Mouse (Mus musculus): ENCODE measurements around the gene Spata2. TPM values are rescaled to one million over a fixed set of nuclear protein-coding genes. Genes with fewer than 3 reads are reported as not detected.

The Spata2 gene
- polyA plus RNA-seq, 1 experiment from 2014 or later: 11.2 TPM

GRCm38 (mm10) chr2:167487994-167488393, 4.7 kb downstream of the Spata2 start:
- Histone ChIP-seq H3K9ac (no peak overlapping the region), H3K4me2 (no peak overlapping the region), H3K4me3 (replicated peaks) (no peak overlapping the region), H3K27ac (no peak overlapping the region), H3K27me3 (replicated peaks) (no peaks in the 10 kb centered on the region), H3K4me1 (peaks cover 15% of the 10 kb centered on the region), H3K36me3 (peaks cover 13% of the 10 kb centered on the region; the same call in 1 of the 2 replicates), H3K9me3 (no peaks in the 10 kb centered on the region)
- no peak for ATAC-seq (ENCODE audit: insufficient read depth, low FRiP score, low read depth)
- 86% methylated on average over 6 of the region's 6 CpGs for WGBS

GRCm38 (mm10) chr2:167487551-167487950, 5.1 kb downstream of the Spata2 start:
- Histone ChIP-seq H3K27me3 (replicated peaks) (no peaks in the 10 kb centered on the region), H3K9ac (no peak overlapping the region), H3K4me3 (replicated peaks) (no peak overlapping the region), H3K27ac (no peak overlapping the region), H3K4me1 (peaks cover 15% of the 10 kb centered on the region), H3K9me3 (no peaks in the 10 kb centered on the region), H3K4me2 (no peak overlapping the region), H3K36me3 (peaks cover 16% of the 10 kb centered on the region; the same call in 1 of the 2 replicates)
- no peak for ATAC-seq (ENCODE audit: insufficient read depth, low FRiP score, low read depth)
- 89% methylated on average over 6 of the region's 6 CpGs for WGBS

DNA sequence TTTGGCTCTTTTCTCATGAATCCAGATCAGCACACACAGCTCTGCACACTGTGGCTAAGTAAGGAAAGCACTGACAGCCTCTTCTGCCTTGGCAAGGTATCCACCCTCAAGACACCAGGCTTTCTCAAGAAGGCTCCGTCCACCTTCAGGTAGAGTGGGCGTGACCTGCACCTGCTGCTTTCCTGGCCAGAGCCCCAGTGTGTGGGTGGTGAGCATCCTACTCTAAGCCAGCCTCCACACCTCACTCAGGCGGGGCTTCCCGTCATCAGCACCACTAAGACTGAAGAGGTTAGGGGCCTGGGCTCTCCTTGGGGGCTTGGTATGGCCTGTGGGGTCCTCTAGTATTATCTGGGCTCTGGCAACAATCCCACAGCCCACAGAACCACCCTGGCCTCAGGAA, 6.1 kb downstream of the Spata2 start:
- Histone ChIP-seq H3K4me1 (peaks cover 10% of the 10 kb centered on the region), H3K27ac (no peak overlapping the region), H3K9ac (no peak overlapping the region), H3K4me3 (replicated peaks) (no peak overlapping the region), H3K27me3 (replicated peaks) (no peaks in the 10 kb centered on the region), H3K4me2 (no peak overlapping the region), H3K36me3 (peaks cover 16% of the 10 kb centered on the region; the same call in 1 of the 2 replicates), H3K9me3 (no peaks in the 10 kb centered on the region)
- 81% methylated on average over 4 of the region's 4 CpGs for WGBS
- no peak for ATAC-seq (ENCODE audit: insufficient read depth, low FRiP score, low read depth)

DNA sequence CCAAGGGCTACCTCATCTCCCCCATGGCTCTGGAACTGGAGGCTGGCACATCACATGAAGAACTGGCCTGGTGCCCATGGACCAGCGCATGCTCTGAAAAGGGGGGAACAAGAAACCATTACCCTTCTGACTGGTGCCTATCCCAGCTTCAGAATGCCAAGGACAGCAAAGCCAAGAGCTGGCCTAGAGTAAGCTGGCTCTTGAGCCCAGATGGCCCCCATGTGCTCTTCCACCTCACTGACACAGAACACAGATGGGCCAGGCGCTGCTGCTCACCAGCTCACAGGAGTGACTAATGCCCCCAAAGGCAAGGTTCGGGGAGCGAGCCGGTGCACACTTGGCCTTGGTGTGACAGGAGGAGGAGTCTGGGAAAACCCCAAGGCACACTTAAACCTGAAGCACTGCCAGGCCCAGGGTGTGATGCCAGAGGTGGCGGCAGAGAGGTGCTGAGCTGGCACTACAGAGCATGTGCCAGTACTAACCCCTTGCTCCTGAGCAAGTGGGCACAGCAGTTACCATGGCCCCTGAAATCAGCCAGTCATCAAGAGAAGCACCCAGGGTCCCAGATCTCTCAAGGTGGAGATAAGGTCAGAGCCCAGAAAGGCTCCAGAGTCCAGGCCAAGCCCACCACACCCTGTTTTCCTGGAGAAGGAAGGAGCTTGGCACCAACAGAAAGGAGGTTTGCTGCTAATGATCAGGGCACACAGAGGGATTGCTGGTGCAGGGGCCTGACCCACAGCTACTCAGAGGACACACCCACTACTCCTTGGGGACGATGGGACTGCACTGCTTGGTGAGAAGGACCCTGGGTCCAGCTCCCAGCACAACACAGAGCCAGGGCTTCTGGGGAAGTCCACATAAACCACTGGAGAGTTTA, 6.9 kb downstream of the Spata2 start:
- Histone ChIP-seq H3K9me3 (no peaks in the 10 kb centered on the region), H3K4me1 (peaks cover 7% of the 10 kb centered on the region; the same call in 1 of the 2 replicates), H3K9ac (no peak overlapping the region), H3K27me3 (replicated peaks) (no peaks in the 10 kb centered on the region), H3K4me2 (no peak overlapping the region), H3K36me3 (peaks cover 16% of the 10 kb centered on the region; the same call in 1 of the 2 replicates), H3K27ac (no peak overlapping the region), H3K4me3 (replicated peaks) (no peak overlapping the region)
- ATAC-seq (ENCODE audit: insufficient read depth, low FRiP score, low read depth): no peak
- 77% methylated on average over 7 of the region's 7 CpGs for whole genome bisulfite sequencing

DNA sequence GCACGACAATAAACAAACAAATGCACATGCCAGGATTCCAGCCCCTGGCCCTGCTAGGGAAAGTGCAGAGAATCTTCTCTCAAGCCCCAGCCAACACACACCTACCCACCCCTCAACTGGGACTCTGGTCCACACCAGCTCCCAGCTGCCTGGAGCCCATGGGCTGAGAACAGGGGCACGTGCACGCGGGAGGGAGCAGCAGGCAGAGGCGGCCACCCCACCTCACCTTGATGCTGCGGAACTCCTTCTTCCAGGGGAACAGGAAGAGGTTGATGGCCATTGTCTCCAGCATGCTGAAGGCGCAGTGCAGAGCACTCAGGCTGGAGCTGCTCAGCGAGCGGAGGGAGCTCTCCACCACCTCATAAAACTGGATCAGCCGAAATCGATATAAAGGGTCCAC, 7.8 kb downstream of the Spata2 start:
- Histone ChIP-seq H3K9ac (no peak overlapping the region), H3K27ac (no peak overlapping the region), H3K27me3 (replicated peaks) (no peaks in the 10 kb centered on the region), H3K4me1 (peaks cover 7% of the 10 kb centered on the region; the same call in 1 of the 2 replicates), H3K9me3 (no peaks in the 10 kb centered on the region), H3K4me2 (no peak overlapping the region), H3K4me3 (replicated peaks) (no peak overlapping the region), H3K36me3 (peaks cover 16% of the 10 kb centered on the region; the same call in 1 of the 2 replicates)
- WGBS: 91% methylated on average over 11 of the region's 11 CpGs
- no peak for ATAC-seq (ENCODE audit: insufficient read depth, low FRiP score, low read depth)

- Histone ChIP-seq H3K27ac (no peak overlapping the region), H3K4me1 (peaks cover 7% of the 10 kb centered on the region; the same call in 1 of the 2 replicates), H3K27me3 (replicated peaks) (no peaks in the 10 kb centered on the region), H3K4me3 (replicated peaks) (no peak overlapping the region), H3K9me3 (no peaks in the 10 kb centered on the region), H3K9ac (no peak overlapping the region), H3K4me2 (no peak overlapping the region), H3K36me3 (peaks cover 16% of the 10 kb centered on the region; the same call in 1 of the 2 replicates)
- no peak for ATAC-seq (ENCODE audit: insufficient read depth, low FRiP score, low read depth)
- WGBS: 93% methylated on average over 24 of the region's 24 CpGs
Observed at GRCm38 (mm10) chr2:167483827-167484410, 8.8 kb downstream of the Spata2 start.

DNA sequence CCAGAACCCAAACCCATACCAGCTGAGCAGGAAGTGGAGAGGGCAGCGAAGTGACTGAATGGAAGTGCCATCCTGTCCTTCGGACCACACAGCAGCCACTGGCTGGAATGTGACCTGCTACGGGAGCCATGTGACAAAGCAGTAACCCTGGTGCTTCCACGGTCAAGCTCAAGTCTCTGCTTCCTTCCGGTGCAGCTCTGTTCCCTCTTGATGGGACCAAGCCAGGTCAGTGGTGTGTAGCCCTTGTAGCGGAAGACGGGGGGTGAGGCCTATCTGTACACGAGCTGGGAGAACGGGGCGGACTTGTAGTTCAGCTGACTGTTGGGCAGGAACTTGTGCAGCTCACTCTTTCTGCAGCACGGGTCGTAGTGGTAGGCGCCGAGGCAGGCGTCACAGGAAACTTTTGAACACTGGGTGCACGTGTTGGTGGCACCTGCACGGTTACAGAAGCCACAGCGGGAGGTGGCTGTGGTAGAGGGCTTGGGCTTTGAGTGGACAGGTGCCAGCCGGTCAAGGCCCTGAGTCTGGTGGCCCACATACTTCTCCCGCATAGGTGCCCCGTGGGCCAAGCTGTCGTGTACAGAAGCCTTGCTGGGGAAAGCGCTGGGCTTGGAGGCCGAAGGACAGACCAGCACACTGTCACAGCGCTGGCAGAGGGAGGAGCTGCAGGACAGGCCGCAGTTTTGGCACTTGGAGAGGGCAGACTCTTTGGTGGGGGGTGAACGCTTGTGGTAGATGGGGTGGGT, 9.4 kb downstream of the Spata2 start:
- H3K27me3 ChIP-seq (replicated peaks): no peaks in the 10 kb centered on the region
- H3K4me2 ChIP-seq: no peak overlapping the region
- H3K27ac ChIP-seq: no peak overlapping the region
- H3K4me3 ChIP-seq (replicated peaks): no peak overlapping the region
- peaks cover 16% of the 10 kb centered on the region; the same call in 1 of the 2 replicates for H3K36me3 ChIP-seq
- no peaks in the 10 kb centered on the region for H3K9me3 ChIP-seq
- H3K9ac ChIP-seq: no peak overlapping the region
- H3K4me1 ChIP-seq: peaks cover 7% of the 10 kb centered on the region; the same call in 1 of the 2 replicates
- no peak for ATAC-seq (ENCODE audit: insufficient read depth, low FRiP score, low read depth)
- WGBS: 92% methylated on average over 27 of the region's 27 CpGs

- Histone ChIP-seq H3K9me3 (no peaks in the 10 kb centered on the region), H3K4me3 (replicated peaks) (no peak overlapping the region), H3K4me1 (peaks cover 7% of the 10 kb centered on the region; the same call in 1 of the 2 replicates), H3K36me3 (peaks cover 16% of the 10 kb centered on the region; the same call in 1 of the 2 replicates), H3K27me3 (replicated peaks) (no peaks in the 10 kb centered on the region), H3K9ac (no peak overlapping the region), H3K4me2 (no peak overlapping the region), H3K27ac (no peak overlapping the region)
- WGBS: 88% methylated on average over 4 of the region's 4 CpGs
- no peak for ATAC-seq (ENCODE audit: insufficient read depth, low FRiP score, low read depth)
Observed at GRCm38 (mm10) chr2:167482681-167483080, 10.0 kb downstream of the Spata2 start.

DNA sequence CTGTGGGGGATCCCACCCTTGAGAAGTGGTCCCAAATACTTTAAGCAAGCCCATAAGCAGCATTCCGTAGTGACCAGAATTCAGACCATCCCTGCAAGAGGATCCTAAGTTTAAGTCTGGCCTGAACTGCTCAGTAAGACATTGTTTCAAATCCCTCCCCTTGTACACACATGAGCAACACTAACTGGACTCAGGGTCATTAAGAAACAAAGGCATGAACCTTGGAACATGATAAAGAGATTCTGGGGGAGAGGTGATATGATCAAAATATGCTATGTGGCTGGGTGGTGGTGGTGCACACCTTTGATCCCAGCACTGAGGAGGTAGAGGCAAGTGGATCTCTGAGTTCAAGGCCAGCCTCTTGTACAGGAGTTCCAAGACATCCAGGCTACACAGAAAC, 13.2 kb downstream of the Spata2 start:
- Histone ChIP-seq H3K9me3 (no peaks in the 10 kb centered on the region), H3K27ac (no peak overlapping the region), H3K4me3 (replicated peaks) (no peak overlapping the region), H3K4me1 (peaks cover 16% of the 10 kb centered on the region), H3K36me3 (peaks cover 20% of the 10 kb centered on the region), H3K27me3 (replicated peaks) (no peaks in the 10 kb centered on the region), H3K9ac (no peak overlapping the region), H3K4me2 (no peak overlapping the region)
- ATAC-seq (ENCODE audit: insufficient read depth, low FRiP score, low read depth): no peak
- 88% methylated on average over 1 of the region's 1 CpGs for WGBS

- no peaks in the 10 kb centered on the region for H3K9me3 ChIP-seq
- H3K4me3 ChIP-seq (replicated peaks): no peak overlapping the region
- H3K27ac ChIP-seq: no peak overlapping the region
- 45% methylated on average over 2 of the region's 2 CpGs for WGBS
- H3K9ac ChIP-seq: no peak overlapping the region
- H3K36me3 ChIP-seq: peaks cover 21% of the 10 kb centered on the region
- peaks cover 16% of the 10 kb centered on the region for H3K4me1 ChIP-seq
- ATAC-seq (ENCODE audit: insufficient read depth, low FRiP score, low read depth): no peak
- no peak overlapping the region for H3K4me2 ChIP-seq
- no peaks in the 10 kb centered on the region for H3K27me3 ChIP-seq (replicated peaks)
Observed at GRCm38 (mm10) chr2:167478128-167478527, 14.6 kb downstream of the Spata2 start.

DNA sequence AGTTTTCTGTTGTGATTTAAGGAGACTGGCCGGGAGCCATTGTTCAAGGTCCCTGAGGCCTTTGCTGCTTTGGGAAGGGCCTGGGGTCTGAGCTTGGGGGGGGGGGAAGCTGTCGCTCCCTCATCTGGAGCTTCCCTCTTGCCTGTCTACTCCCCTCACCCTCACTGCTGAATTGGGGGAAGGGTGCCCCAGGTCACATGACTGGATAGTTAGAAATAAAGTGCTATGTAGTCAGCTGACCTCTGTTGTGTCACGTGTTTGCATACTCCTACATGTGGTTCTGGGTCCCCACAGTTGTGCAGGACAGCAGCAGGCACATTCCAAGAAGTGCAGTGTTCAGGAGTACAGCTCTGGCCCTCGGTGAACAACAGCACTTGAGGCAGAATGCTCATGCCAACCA, 15.9 kb downstream of the Spata2 start:
- H3K27me3 ChIP-seq (replicated peaks): no peaks in the 10 kb centered on the region
- ATAC-seq (ENCODE audit: insufficient read depth, low FRiP score, low read depth): no peak
- no peak overlapping the region for H3K4me3 ChIP-seq (replicated peaks)
- H3K9ac ChIP-seq: no peak overlapping the region
- no peak overlapping the region for H3K4me2 ChIP-seq
- 68% methylated on average over 4 of the region's 4 CpGs for WGBS
- no peaks in the 10 kb centered on the region for H3K9me3 ChIP-seq
- peaks cover 25% of the 10 kb centered on the region for H3K36me3 ChIP-seq
- peaks cover 16% of the 10 kb centered on the region for H3K4me1 ChIP-seq
- H3K27ac ChIP-seq: peak overlapping the region; percentile 74
